Mouse (Mus musculus): Measurements from ENCODE around the gene Ep300. TPM values are rescaled to one million over a fixed set of nuclear protein-coding genes. Genes with fewer than 3 reads are reported as not detected.

Gene Ep300
- polyA plus RNA-seq (2015; fragmentation: Illumina TruSeq; extraction: RNeasy Lipid Tissue Mini Kit (QIAGEN cat#74804); ENCODE audit: insufficient read depth, low read depth, low replicate concordance), result 11.7 TPM

DNA sequence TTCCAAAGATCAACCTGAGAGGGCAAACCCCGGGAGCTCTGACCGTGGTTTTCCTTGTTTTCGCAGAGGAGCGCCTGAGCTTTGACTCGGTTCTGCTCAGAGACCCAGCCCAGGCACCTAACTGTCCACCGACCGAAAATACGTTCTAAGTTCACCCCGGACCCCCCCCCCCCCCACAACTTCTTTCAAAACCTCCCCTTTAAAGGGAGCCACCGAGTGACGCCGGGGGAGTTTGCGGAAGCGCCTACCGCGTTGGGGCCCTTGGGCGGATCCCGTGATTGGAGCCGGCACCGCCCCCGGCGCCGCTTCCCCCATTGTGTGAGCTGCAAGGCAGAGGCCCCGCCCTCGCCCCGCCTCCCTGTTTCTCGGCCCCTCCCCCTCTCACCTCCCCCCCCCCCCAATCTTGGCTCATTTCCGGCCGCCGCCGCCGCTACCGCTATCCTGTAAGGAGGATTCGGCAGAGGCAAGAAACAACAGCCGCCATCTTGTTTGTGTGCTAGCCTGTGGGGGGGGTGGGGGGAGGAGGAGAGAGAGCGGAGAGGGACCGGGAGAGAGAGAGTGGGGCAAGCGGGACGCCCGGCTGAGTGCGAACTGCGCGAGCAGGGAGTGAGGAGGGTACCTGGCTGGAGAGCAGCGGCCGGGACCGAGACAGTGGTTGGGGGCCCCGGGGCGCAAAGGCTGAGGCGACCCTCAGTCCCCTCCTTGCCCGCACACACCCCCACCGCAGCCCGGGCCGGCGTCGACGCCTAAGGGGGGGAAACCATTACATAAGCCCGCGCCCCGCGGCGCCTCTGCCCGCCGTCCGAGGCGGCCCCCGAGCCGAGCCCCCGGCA is at the start of gene Ep300:
Gene Ep300 (plus strand): TSS at position 439 of the 833 bp plus-strand sequence.

DNA sequence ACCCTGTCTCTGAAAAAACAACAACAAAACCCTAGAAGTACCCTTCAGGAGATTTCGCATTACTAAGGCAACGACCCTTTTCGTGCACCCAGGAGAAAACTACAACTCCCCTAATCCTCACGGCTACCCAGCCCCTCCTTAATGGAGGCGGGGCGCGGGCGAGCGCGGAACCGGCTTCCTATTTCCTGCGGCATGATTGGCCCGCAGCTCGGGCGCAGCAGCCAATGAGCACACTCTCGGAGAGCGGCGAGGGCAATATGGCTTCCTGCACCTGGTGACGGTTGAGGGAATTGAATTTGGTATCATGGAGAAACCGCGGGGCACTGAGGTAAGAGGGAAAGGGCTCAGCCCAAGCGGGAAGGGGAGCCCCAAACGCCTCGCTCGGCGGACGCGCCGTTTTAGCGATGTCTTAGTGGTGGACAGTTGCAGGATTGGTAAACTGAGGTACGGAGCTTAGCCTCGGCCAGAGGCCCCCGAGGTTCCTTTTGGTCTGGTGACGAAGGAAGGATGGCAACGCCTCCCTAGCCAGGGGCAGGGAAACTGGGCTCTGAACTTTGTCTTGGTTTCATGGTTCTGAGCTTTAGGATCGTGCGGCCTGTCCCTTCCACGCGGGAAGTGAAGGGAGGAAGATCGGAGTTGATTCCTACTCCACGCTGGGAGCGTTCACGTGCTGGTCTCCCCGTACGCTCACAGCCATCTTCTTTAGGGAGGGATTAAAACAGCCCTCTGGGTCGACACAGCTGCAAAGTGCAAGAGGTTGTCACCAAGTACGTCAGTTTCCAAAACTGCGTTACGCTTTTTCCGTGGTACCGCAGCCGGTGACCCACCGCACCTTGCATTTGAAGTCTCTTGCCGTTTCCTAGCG is 78.8 kb downstream of the Ep300 start, which contains the start of gene L3mbtl2:
Gene L3mbtl2 (plus strand): TSS at position 193 of the 865 bp plus-strand sequence.

DNA sequence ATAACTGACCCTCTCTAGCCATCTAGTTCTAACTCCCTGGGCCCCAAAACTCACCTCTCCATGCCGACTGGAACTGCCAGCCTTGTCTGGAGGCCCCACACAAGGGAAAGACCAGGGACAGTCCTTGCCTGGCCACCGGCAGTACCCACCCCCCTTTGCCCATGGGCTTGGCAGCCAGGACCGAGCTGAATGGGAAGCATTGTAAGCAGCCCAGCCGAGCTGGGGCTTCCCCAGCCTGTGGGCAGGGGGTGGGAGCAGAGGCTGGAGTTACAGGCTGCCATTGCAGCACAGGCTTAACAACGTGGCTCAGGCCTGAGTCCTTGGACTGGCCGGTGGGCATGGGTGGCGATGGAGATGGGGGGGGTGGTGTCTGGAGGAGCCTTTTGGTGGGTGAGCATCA is 112.0 kb downstream of the Ep300 start, which contains the start of gene Chadl:
Gene Chadl (minus strand): TSS at position 113 of the 400 bp plus-strand sequence.

Other genes with a start within 250 kb of the Ep300 start
- 11.7 TPM for gene Slc25a17, start 224.5 kb upstream of the Ep300 start, polyA plus RNA-seq (2015; fragmentation: Illumina TruSeq; extraction: RNeasy Lipid Tissue Mini Kit (QIAGEN cat#74804); ENCODE audit: insufficient read depth, low read depth, low replicate concordance)
- gene St13, start 185.3 kb upstream of the Ep300 start, polyA plus RNA-seq (2015; fragmentation: Illumina TruSeq; extraction: RNeasy Lipid Tissue Mini Kit (QIAGEN cat#74804); ENCODE audit: insufficient read depth, low read depth, low replicate concordance), result 14.6 TPM
- gene Xpnpep3, start 185.2 kb upstream of the Ep300 start, polyA plus RNA-seq (2015; fragmentation: Illumina TruSeq; extraction: RNeasy Lipid Tissue Mini Kit (QIAGEN cat#74804); ENCODE audit: insufficient read depth, low read depth, low replicate concordance), result 2.0 TPM
- gene Dnajb7, start 177.1 kb upstream of the Ep300 start, polyA plus RNA-seq (2015; fragmentation: Illumina TruSeq; extraction: RNeasy Lipid Tissue Mini Kit (QIAGEN cat#74804); ENCODE audit: insufficient read depth, low read depth, low replicate concordance), result not detected
- gene Rbx1, start 119.1 kb upstream of the Ep300 start, polyA plus RNA-seq (2015; fragmentation: Illumina TruSeq; extraction: RNeasy Lipid Tissue Mini Kit (QIAGEN cat#74804); ENCODE audit: insufficient read depth, low read depth, low replicate concordance), result 21.2 TPM
- 4.5 TPM for gene L3mbtl2, start 78.5 kb downstream of the Ep300 start, polyA plus RNA-seq (2015; fragmentation: Illumina TruSeq; extraction: RNeasy Lipid Tissue Mini Kit (QIAGEN cat#74804); ENCODE audit: insufficient read depth, low read depth, low replicate concordance)
- gene Chadl, start 111.9 kb downstream of the Ep300 start, polyA plus RNA-seq (2015; fragmentation: Illumina TruSeq; extraction: RNeasy Lipid Tissue Mini Kit (QIAGEN cat#74804); ENCODE audit: insufficient read depth, low read depth, low replicate concordance), result 1.5 TPM
- 7.7 TPM for gene Zc3h7b, start 159.7 kb downstream of the Ep300 start, polyA plus RNA-seq (2015; fragmentation: Illumina TruSeq; extraction: RNeasy Lipid Tissue Mini Kit (QIAGEN cat#74804); ENCODE audit: insufficient read depth, low read depth, low replicate concordance)
- 7.8 TPM for gene Rangap1, start 160.2 kb downstream of the Ep300 start, polyA plus RNA-seq (2015; fragmentation: Illumina TruSeq; extraction: RNeasy Lipid Tissue Mini Kit (QIAGEN cat#74804); ENCODE audit: insufficient read depth, low read depth, low replicate concordance)
- 14.2 TPM for gene Tef, start 217.1 kb downstream of the Ep300 start, polyA plus RNA-seq (2015; fragmentation: Illumina TruSeq; extraction: RNeasy Lipid Tissue Mini Kit (QIAGEN cat#74804); ENCODE audit: insufficient read depth, low read depth, low replicate concordance)